Mouse (Mus musculus) lung, embryonic 14.5 days (tissue): ENCODE measurements around the gene Cenpo. TPM values are rescaled to one million over a fixed set of nuclear protein-coding genes. Genes with fewer than 3 reads are reported as not detected.
"Not testable (repeated sequence)": the region's sequence is repeated elsewhere in the genome, so short reads cannot be mapped to it uniquely, and the experiment has no call there.

Experiments used
- ATAC-seq: fragments of 200-750 bp; cut with Nextera tagmentation; 2 replicates; pipeline ENCODE4 v1.8.0; 2017; ENCODE audit warnings: mild to moderate bottlenecking, moderate TSS enrichment, moderate library complexity; ENCODE audit not compliant: insufficient read depth
- DNase-seq: peaks from one replicate; pipeline ENCODE4 v3.0.0-alpha.2; 2015
- H3K27ac ChIP-seq: fragments of 300-500 bp; sonication (generic); 2 replicates; pipeline ENCODE4 v1.5.1; 2014; ENCODE audit warnings: low read depth, mild to moderate bottlenecking, moderate library complexity
- H3K27me3 ChIP-seq: fragments of 300-500 bp; sonication (generic); 2 replicates; pipeline ENCODE4 v1.6.1; 2014; ENCODE audit warnings: low read length, control low read depth; ENCODE audit not compliant: insufficient read depth
- H3K36me3 ChIP-seq: fragments of 300-500 bp; sonication (generic); 2 replicates; pipeline ENCODE4 v1.6.1; 2014; ENCODE audit warnings: control low read depth; ENCODE audit not compliant: insufficient read depth
- H3K4me1 ChIP-seq: fragments of 300-500 bp; sonication (generic); 2 replicates; pipeline ENCODE4 v1.6.1; 2014; ENCODE audit warnings: antibody characterized with exemption, control low read depth; ENCODE audit not compliant: insufficient read depth
- H3K4me2 ChIP-seq: fragments of 300-500 bp; sonication (generic); 2 replicates; pipeline ENCODE4 v1.6.1; 2014; ENCODE audit warnings: mild to moderate bottlenecking
- H3K4me3 ChIP-seq: fragments of 300-500 bp; sonication (generic); 2 replicates; pipeline ENCODE4 v1.5.1; 2014; ENCODE audit warnings: low read depth, low read length
- H3K9ac ChIP-seq: fragments of 300-500 bp; sonication (generic); 2 replicates; pipeline ENCODE4 v1.6.1; 2014
- H3K9me3 ChIP-seq: fragments of 300-500 bp; sonication (generic); 2 replicates; pipeline ENCODE4 v1.6.1; 2016; ENCODE audit warnings: low read depth, low read length, control low read depth
- CTCF ChIP-seq: IDR thresholded peaks from 2 replicates; pipeline ENCODE4 v1.5.1; 2016; ENCODE audit warnings: antibody characterized with exemption, low read depth
- whole genome bisulfite sequencing: fragments of 180-500 bp; shearing (Covaris S2); extraction: QIAGEN DNeasy Blood & Tissue Kit; methylation state at CpG from one replicate; pipeline ENCODE4 v1.1.7; 2014; 5-methylcytosine and 5-hydroxymethylcytosine counted together
- polyA plus RNA-seq: library from polyadenylated mRNA; unstranded; fragments of >200 nt; fragmentation: Nextera tagmentation; extraction: Ambion mirVana; gene quantifications from 2 replicates; pipeline ENCODE4 v1.2.1, GENCODE M21; 2014

Gene Cenpo
- polyA plus RNA-seq, 1 experiment from 2014 or later: 17.8 TPM

- Histone ChIP-seq H3K27ac (no peak overlapping the region), H3K4me3 (no peak overlapping the region), H3K27me3 (no peaks in the 10 kb centered on the region), H3K9me3 (no peaks in the 10 kb centered on the region), H3K36me3 (peaks cover 16% of the 10 kb centered on the region; the same call in 1 of the 2 replicates), H3K4me1 (no peaks in the 10 kb centered on the region), H3K4me2 (no peak overlapping the region), H3K9ac (no peak overlapping the region)
- no peak for ATAC-seq
- no peak for TF ChIP-seq CTCF
- 77% methylated on average over 6 of the region's 6 CpGs for WGBS
- no peak for DNase-seq
These were observed 15.7 kb upstream of the Cenpo start for GRCm38 (mm10) chr12:4249786-4250185.

- Histone ChIP-seq H3K9me3 (no peaks in the 10 kb centered on the region), H3K27me3 (no peaks in the 10 kb centered on the region), H3K27ac (no peak overlapping the region), H3K4me2 (no peak overlapping the region), H3K4me1 (no peaks in the 10 kb centered on the region), H3K4me3 (no peak overlapping the region), H3K36me3 (0 out of 2 replicates have a peak, but pooled peaks cover 5% of the 10 kb centered on the region), H3K9ac (no peak overlapping the region)
- WGBS: 75% methylated on average over 10 of the region's 10 CpGs
- no peak for ATAC-seq
- no peak for TF ChIP-seq CTCF
- DNase-seq: no peak
These were observed 11.6 kb upstream of the Cenpo start for GRCm38 (mm10) chr12:4245742-4246141.

DNA sequence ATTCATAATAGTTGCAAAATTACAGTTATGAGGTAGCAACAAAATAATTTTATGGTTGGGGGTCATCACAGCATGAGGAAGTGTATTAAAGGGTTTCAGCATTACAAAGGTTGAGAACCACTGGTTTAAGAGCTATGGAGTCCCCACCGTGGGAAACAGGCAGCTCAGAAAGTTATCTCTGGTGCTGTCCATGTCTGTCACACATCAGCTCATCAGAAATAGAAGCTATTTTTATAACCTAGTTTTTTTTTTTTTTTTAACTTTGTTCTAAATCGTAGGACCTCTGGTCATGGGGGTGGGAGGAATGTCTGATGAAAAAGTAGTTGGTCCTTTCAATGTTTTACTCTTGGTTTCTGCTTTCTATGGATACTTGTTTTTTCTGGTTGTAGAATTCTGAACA, 9.7 kb upstream of the Cenpo start:
- ATAC-seq (peak; percentile 52; the same call in 1 of the 2 replicates), DNase-seq (peak; percentile 58)
- H3K36me3 ChIP-seq: 0 out of 2 replicates have a peak, but pooled peaks cover 5% of the 10 kb centered on the region
- WGBS: 28% methylated on average over 2 of the region's 2 CpGs
- H3K4me2 ChIP-seq: no peak overlapping the region
- H3K27ac ChIP-seq: no peak overlapping the region; the same call in 1 of the 2 replicates
- no peak for TF ChIP-seq CTCF
- no peaks in the 10 kb centered on the region for H3K4me1 ChIP-seq
- H3K27me3 ChIP-seq: no peaks in the 10 kb centered on the region
- no peaks in the 10 kb centered on the region for H3K9me3 ChIP-seq
- H3K9ac ChIP-seq: no peak overlapping the region
- no peak overlapping the region for H3K4me3 ChIP-seq

DNA sequence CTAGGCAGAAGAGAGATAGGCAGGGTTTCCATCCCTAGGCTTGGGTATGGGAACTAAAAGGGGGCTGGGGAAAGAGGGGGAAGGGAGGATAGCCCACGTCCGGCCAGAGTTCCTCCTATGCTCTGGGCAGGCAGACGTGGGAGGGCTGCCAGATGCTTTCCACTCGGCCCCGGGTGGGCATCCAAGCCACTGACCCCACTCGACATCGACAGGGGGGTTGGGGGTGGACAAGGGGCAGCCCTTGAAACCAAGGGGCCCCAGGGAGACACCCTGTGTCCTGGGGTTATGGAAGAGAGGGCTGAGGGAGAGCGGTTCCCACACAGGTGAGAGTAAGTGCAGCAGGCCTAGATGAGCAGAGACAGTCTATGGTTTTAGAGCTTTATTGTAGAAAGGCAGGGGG, 6.2 kb upstream of the Cenpo start:
- 67% methylated on average over 8 of the region's 8 CpGs for WGBS
- not testable (repeated sequence) for H3K4me2 ChIP-seq, H3K27ac ChIP-seq, H3K27me3 ChIP-seq, DNase-seq, H3K4me1 ChIP-seq, H3K9me3 ChIP-seq, ATAC-seq, H3K4me3 ChIP-seq, H3K36me3 ChIP-seq, H3K9ac ChIP-seq

GRCm38 (mm10) chr12:4237481-4237880, 3.4 kb upstream of the Cenpo start:
- 92% methylated on average over 15 of the region's 15 CpGs for WGBS

GRCm38 (mm10) chr12:4232777-4233176, 1.3 kb downstream of the Cenpo start:
- H3K4me1 ChIP-seq: peaks cover 7% of the 10 kb centered on the region; the same call in 1 of the 2 replicates
- WGBS: 32% methylated on average over 4 of the region's 4 CpGs
- peaks cover 27% of the 10 kb centered on the region for H3K36me3 ChIP-seq
- H3K27me3 ChIP-seq: no peaks in the 10 kb centered on the region
- peak overlapping the region; percentile 50 for H3K4me3 ChIP-seq
- DNase-seq (peak; percentile 16), ATAC-seq (no peak)
- peak overlapping the region; percentile 65 for H3K9ac ChIP-seq
- H3K27ac ChIP-seq: no peak overlapping the region
- H3K9me3 ChIP-seq: no peaks in the 10 kb centered on the region
- peak overlapping the region; percentile 71 for H3K4me2 ChIP-seq
- TF ChIP-seq CTCF: no peak

More at GRCm38 (mm10) chr12:4237481-4237880, 3.4 kb upstream of the Cenpo start:
- Histone ChIP-seq H3K9ac (no peak overlapping the region), H3K9me3 (no peaks in the 10 kb centered on the region), H3K27ac (no peak overlapping the region), H3K27me3 (no peaks in the 10 kb centered on the region), H3K4me3 (no peak overlapping the region), H3K4me1 (peaks cover 6% of the 10 kb centered on the region; the same call in 1 of the 2 replicates), H3K4me2 (no peak overlapping the region), H3K36me3 (0 out of 2 replicates have a peak, but pooled peaks cover 3% of the 10 kb centered on the region)
- no peak for TF ChIP-seq CTCF
- ATAC-seq (no peak), DNase-seq (no peak)

GRCm38 (mm10) chr12:4230156-4230555, 3.9 kb downstream of the Cenpo start:
- no peak for TF ChIP-seq CTCF
- 87% methylated on average over 7 of the region's 7 CpGs for WGBS
- Histone ChIP-seq H3K4me2 (no peak overlapping the region), H3K4me3 (no peak overlapping the region), H3K36me3 (peaks cover 44% of the 10 kb centered on the region), H3K27me3 (no peaks in the 10 kb centered on the region), H3K27ac (no peak overlapping the region), H3K9me3 (no peaks in the 10 kb centered on the region), H3K4me1 (peaks cover 7% of the 10 kb centered on the region; the same call in 1 of the 2 replicates), H3K9ac (no peak overlapping the region)
- ATAC-seq (no peak), DNase-seq (no peak)
